Comparison of ENCODE assay signal across 9 mouse cellular contexts in genomic region chr15:8663348-8664099, GRCm38 (mm10). TPM values are rescaled to one million over a fixed set of nuclear protein-coding genes. Genes with fewer than 3 reads are reported as not detected.
DNase-seq lines count a peak whose midpoint lies in the region; ATAC-seq and TF ChIP-seq lines count a peak whose summit lies in the region.
"Had no signal": no experiment of that assay in that cellular context is flagged by ENCODE, and none has a peak within 500 bp of the region (broad histone marks: within the 10 kb centered on the region; RNA-seq: fewer than 3 reads in every experiment).

No protein-coding gene starts in this region.

- no peak for DNase-seq in midbrain, embryonic 10.5 days (ENCODE audit: low spot score)
- peak; percentile 34 to 44 for DNase-seq in cerebellum, postnatal 25 days
- peak; percentile 98 for DNase-seq in heart, adult 11 months
- DNase-seq in layer of hippocampus, adult 18-20 months (ENCODE audit: low spot score in 2 of 2): peak; percentile 61 to 85
- peak; percentile 46 for DNase-seq in lung, postnatal 25 days (ENCODE audit: low spot score)
- DNase-seq in stomach, postnatal 0 days (ENCODE audit: low spot score): peak; percentile 16
- DNase-seq in liver, embryonic 11.5 days (ENCODE audit: low spot score): no peak

- peak; percentile 53 for ATAC-seq in midbrain, embryonic 13.5 days
- ATAC-seq in stomach, postnatal 0 days (ENCODE audit: low FRiP score, low TSS enrichment): peak; percentile 18; the same call in 1 of the 2 replicates
- ATAC-seq in liver, embryonic 11.5 days (replicated peaks; ENCODE audit: low FRiP score): no peak

- H3K4me2 ChIP-seq in midbrain, embryonic 13.5 days (replicated peaks): peak overlapping the region; percentile 20
- no peak overlapping the region for H3K4me2 ChIP-seq in stomach, postnatal 0 days (replicated peaks; ENCODE audit: low read depth)
- H3K4me2 ChIP-seq in liver, embryonic 11.5 days: no peak overlapping the region

- H3K9ac ChIP-seq in midbrain, embryonic 13.5 days (replicated peaks): no peak overlapping the region; the same call in 1 of the 2 replicates
- no peak overlapping the region for H3K9ac ChIP-seq in stomach, postnatal 0 days (ENCODE audit: low read length)
- H3K9ac ChIP-seq in liver, embryonic 11.5 days (ENCODE audit: low read depth, low read length): no peak overlapping the region

- H3K4me1 ChIP-seq in midbrain, embryonic 13.5 days (replicated peaks): peaks cover 28% of the 10 kb centered on the region
- H3K4me1 ChIP-seq in midbrain, embryonic 10.5 days: peaks cover 31% of the 10 kb centered on the region
- H3K4me1 ChIP-seq in stomach, postnatal 0 days (replicated peaks; ENCODE audit: control insufficient read depth, insufficient read depth): no peaks in the 10 kb centered on the region
- H3K4me1 ChIP-seq in liver, embryonic 11.5 days (replicated peaks; ENCODE audit: control insufficient read depth, insufficient read depth, low read length): peaks cover 14% of the 10 kb centered on the region

- no peaks in the 10 kb centered on the region for H3K27me3 ChIP-seq in midbrain, embryonic 13.5 days
- H3K27me3 ChIP-seq in midbrain, embryonic 10.5 days (ENCODE audit: low read depth, poor library complexity, severe bottlenecking): no peaks in the 10 kb centered on the region
- no peaks in the 10 kb centered on the region for H3K27me3 ChIP-seq in stomach, postnatal 0 days (ENCODE audit: control insufficient read depth, insufficient read depth, low read length)
- 0 out of 2 replicates have a peak, but pooled peaks cover 10% of the 10 kb centered on the region for H3K27me3 ChIP-seq in liver, embryonic 11.5 days (replicated peaks; ENCODE audit: control insufficient read depth, insufficient read depth, low read length)

- TF ChIP-seq EP300 in stomach, postnatal 0 days (optimal IDR thresholded peaks at IDR 0.05): no peak

- H3K9me3 ChIP-seq in midbrain, embryonic 13.5 days: no peaks in the 10 kb centered on the region
- no peaks in the 10 kb centered on the region for H3K9me3 ChIP-seq in midbrain, embryonic 10.5 days (replicated peaks)
- no peaks in the 10 kb centered on the region for H3K9me3 ChIP-seq in stomach, postnatal 0 days (ENCODE audit: control insufficient read depth, low read length)
- H3K9me3 ChIP-seq in liver, embryonic 11.5 days (ENCODE audit: control insufficient read depth, low read length): no peaks in the 10 kb centered on the region

- no peak overlapping the region for H3K4me3 ChIP-seq in midbrain, embryonic 13.5 days (replicated peaks)
- no peak overlapping the region for H3K4me3 ChIP-seq in midbrain, embryonic 10.5 days
- H3K4me3 ChIP-seq in stomach, postnatal 0 days (ENCODE audit: low read depth, low read length): no peak overlapping the region
- no peak overlapping the region for H3K4me3 ChIP-seq in liver, embryonic 11.5 days (ENCODE audit: low read depth, low read length)

- TF ChIP-seq CTCF in stomach, postnatal 0 days (IDR thresholded peaks at IDR 0.05; ENCODE audit: low read depth): peak; percentile 48

- H3K27ac ChIP-seq in midbrain, embryonic 13.5 days: peak overlapping the region; percentile 56
- no peak overlapping the region for H3K27ac ChIP-seq in midbrain, embryonic 10.5 days (replicated peaks)
- H3K27ac ChIP-seq in stomach, postnatal 0 days (replicated peaks): no peak overlapping the region
- H3K27ac ChIP-seq in liver, embryonic 11.5 days (ENCODE audit: low read depth, low read length): no peak overlapping the region
- H3K27ac ChIP-seq: kidney, postnatal 0 days had no signal

- WGBS in midbrain, embryonic 13.5 days: 62% methylated on average over 17 of the region's 17 CpGs
- 89% methylated on average over 17 of the region's 17 CpGs for WGBS in midbrain, embryonic 10.5 days
- 49% methylated on average over 17 of the region's 17 CpGs for WGBS in stomach, postnatal 0 days
- 64% methylated on average over 17 of the region's 17 CpGs for WGBS in liver, embryonic 11.5 days

- no peaks in the 10 kb centered on the region for H3K36me3 ChIP-seq in midbrain, embryonic 13.5 days
- H3K36me3 ChIP-seq in midbrain, embryonic 10.5 days: no peaks in the 10 kb centered on the region
- no peaks in the 10 kb centered on the region for H3K36me3 ChIP-seq in stomach, postnatal 0 days (ENCODE audit: control insufficient read depth, insufficient read depth, low read length)
- H3K36me3 ChIP-seq in liver, embryonic 11.5 days (ENCODE audit: control insufficient read depth, insufficient read depth, low read length): no peaks in the 10 kb centered on the region

RNA-seq across cellular contexts. Expression of gene Slc1a3, which starts 47.0 kb away (rescaled TPM):
- 76.4 and 85.4 TPM in 2 replicates for polyA plus RNA-seq in midbrain, embryonic 13.5 days (2015; fragmentation: Nextera tagmentation; extraction: Ambion mirVana)
- polyA plus RNA-seq in midbrain, embryonic 10.5 days (2016; fragmentation: Nextera tagmentation; extraction: Ambion mirVana): 23.5 and 30.2 TPM in 2 replicates
- 100 to 1,000 TPM; 371 to 373 TPM for total RNA-seq in layer of hippocampus, adult 18-20 months (2021)
- polyA plus RNA-seq in stomach, postnatal 0 days (2015; fragmentation: Nextera tagmentation; extraction: Ambion mirVana): 4.8 and 5.6 TPM in 2 replicates
- 7.3 and 9.0 TPM in 2 replicates for polyA plus RNA-seq in liver, embryonic 11.5 days (2014; fragmentation: Nextera tagmentation; extraction: Ambion mirVana)

Comparison
In these comparisons a context has a peak if more than half of its experiments do, and no peak if none do; other contexts are left out.
1. DNase-seq: peak in cerebellum, postnatal 25 days (2 of 2), heart, adult 11 months (single experiment), layer of hippocampus, adult 18-20 months (2 of 2), lung, postnatal 25 days (single experiment) and stomach, postnatal 0 days (single experiment); none in midbrain, embryonic 10.5 days (single experiment) and liver, embryonic 11.5 days (single experiment).